ENCODE assay signal across 8 mouse cellular contexts in genomic region chr8:126826328-126827285, GRCm38 (mm10).
DNase-seq lines count a peak whose midpoint lies in the region; ATAC-seq and TF ChIP-seq lines count a peak whose summit lies in the region.

No protein-coding gene starts in this region.

- ATAC-seq in activated CD4-positive, CD25-positive, alpha-beta regulatory T cell, adult 4 months, result peak; percentile 27
- peak; percentile 89 for ATAC-seq in forebrain, embryonic 11.5 days (replicated peaks; ENCODE audit: low FRiP score)
- peak; percentile 68 for ATAC-seq in stomach, postnatal 0 days (ENCODE audit: low FRiP score, low TSS enrichment)

- peak; percentile 60 for DNase-seq in CD4-positive, CD25-positive, alpha-beta regulatory T cell, adult 2 months (ENCODE audit: low read depth, low spot score)
- peak; percentile 89 for DNase-seq in forebrain, embryonic 11.5 days (ENCODE audit: low spot score)
- DNase-seq in heart, postnatal 10 days, result peak; percentile 80 to 82
- peak; percentile 91 for DNase-seq in kidney, postnatal 14 days
- DNase-seq in lung, postnatal 4 days, result peak; percentile 72 to 83
- DNase-seq in stomach, postnatal 0 days (ENCODE audit: low spot score), result peak; percentile 95
- DNase-seq in cerebellum, adult 8-10 months, result no peak

- no peak for TF ChIP-seq CTCF in stomach, postnatal 0 days (IDR thresholded peaks at IDR 0.05; ENCODE audit: low read depth)

- no peaks in the 10 kb centered on the region for H3K27me3 ChIP-seq in forebrain, embryonic 11.5 days (ENCODE audit: control insufficient read depth, insufficient read depth, low read length)
- H3K27me3 ChIP-seq in stomach, postnatal 0 days (ENCODE audit: control insufficient read depth, insufficient read depth, low read length), result no peaks in the 10 kb centered on the region

- H3K4me2 ChIP-seq in forebrain, embryonic 11.5 days (ENCODE audit: low read depth, low read length, severe bottlenecking), result peak overlapping the region; percentile 28; the same call in 1 of the 2 replicates
- H3K4me2 ChIP-seq in stomach, postnatal 0 days (replicated peaks; ENCODE audit: low read depth), result 0 out of 2 replicates have a peak overlapping the region, but pooled peaks have one; percentile 5

- peaks cover 15% of the 10 kb centered on the region for H3K4me1 ChIP-seq in forebrain, embryonic 11.5 days (replicated peaks; ENCODE audit: control insufficient read depth, insufficient read depth, low read length)
- H3K4me1 ChIP-seq in stomach, postnatal 0 days (replicated peaks; ENCODE audit: control insufficient read depth, insufficient read depth), result peaks cover 18% of the 10 kb centered on the region

- WGBS in forebrain, embryonic 11.5 days, result 4% methylated on average over 11 of the region's 11 CpGs
- 5% methylated on average over 11 of the region's 11 CpGs for WGBS in stomach, postnatal 0 days

- peak; percentile 60 for TF ChIP-seq EP300 in stomach, postnatal 0 days (optimal IDR thresholded peaks at IDR 0.05)

- peak overlapping the region; percentile 56 for H3K9ac ChIP-seq in forebrain, embryonic 11.5 days (ENCODE audit: low read length)
- peak overlapping the region; percentile 18 for H3K9ac ChIP-seq in stomach, postnatal 0 days (ENCODE audit: low read length)

- H3K9me3 ChIP-seq in forebrain, embryonic 11.5 days (ENCODE audit: control insufficient read depth, low read length), result no peaks in the 10 kb centered on the region
- H3K9me3 ChIP-seq in stomach, postnatal 0 days (ENCODE audit: control insufficient read depth, low read length), result no peaks in the 10 kb centered on the region

- peak overlapping the region; percentile 95 for H3K27ac ChIP-seq in forebrain, embryonic 11.5 days (ENCODE audit: low read depth, low read length)
- peak overlapping the region; percentile 95 for H3K27ac ChIP-seq in stomach, postnatal 0 days (replicated peaks)

- no peak overlapping the region for H3K4me3 ChIP-seq in forebrain, embryonic 11.5 days (ENCODE audit: low read depth, low read length)
- no peak overlapping the region for H3K4me3 ChIP-seq in stomach, postnatal 0 days (ENCODE audit: low read depth, low read length)

- H3K36me3 ChIP-seq in forebrain, embryonic 11.5 days (ENCODE audit: control insufficient read depth, insufficient read depth, low read length), result no peaks in the 10 kb centered on the region
- no peaks in the 10 kb centered on the region for H3K36me3 ChIP-seq in stomach, postnatal 0 days (ENCODE audit: control insufficient read depth, insufficient read depth, low read length)

- intact Hi-C loops in heart, postnatal 10 days (cut with DNase I), result loop anchor here (2.0 kb wide), 2 partner anchors 20 to 38 kb away; no protein-coding TSS in a partner anchor

Comparison
In these comparisons a context has a peak if more than half of its experiments do, and no peak if none do; other contexts are left out.
1. ATAC-seq: peak in every context shown above with its lines; median percentile 89 in forebrain, embryonic 11.5 days; 68 in stomach, postnatal 0 days; 27 in activated CD4-positive, CD25-positive, alpha-beta regulatory T cell, adult 4 months.